Mouse (Mus musculus) ES-E14 (cell line): ENCODE data around the gene Inf2. TPM values are rescaled to one million over a fixed set of nuclear protein-coding genes. Genes with fewer than 3 reads are reported as not detected.
A peak's percentile ranks its signal among the peaks of the same experiment; 100 is the strongest.

ENCODE experiments used
- DNase-seq: peaks from one replicate; pipeline ENCODE4 v3.0.0-alpha.2; 2013; ENCODE audit warnings: low read depth, low spot score
- H3K27ac ChIP-seq: 2 replicates; pipeline ENCODE4 v1.5.1; 2012; ENCODE audit warnings: low read depth, mild to moderate bottlenecking, low read length, moderate library complexity, mixed read lengths; ENCODE audit not compliant: poor library complexity, insufficient read depth, severe bottlenecking
- H3K36me3 ChIP-seq: 2 replicates; pipeline ENCODE4 v1.6.1; 2012; ENCODE audit warnings: mild to moderate bottlenecking, low read length, moderate library complexity, mixed read lengths; ENCODE audit not compliant: control insufficient read depth, poor library complexity, insufficient read depth, severe bottlenecking
- H3K4me1 ChIP-seq, 2 experiments: fragments of 150-350 bp in 1 of 2; sonication (generic) in 1 of 2; 2 replicates each; pipeline ENCODE4 v1.6.1; 2012; ENCODE audit warnings: low read length in 2 of 2, mild to moderate bottlenecking in 1 of 2, mixed read lengths in 1 of 2; ENCODE audit not compliant: control insufficient read depth in 2 of 2, insufficient read depth in 2 of 2, poor library complexity in 1 of 2
- H3K4me3 ChIP-seq, 2 experiments: fragments of 150-350 bp in 1 of 2; sonication (generic) in 1 of 2; 2 replicates each; pipeline ENCODE4 v1.5.1; 2012; ENCODE audit warnings: low read length in 2 of 2, low read depth in 1 of 2, mild to moderate bottlenecking in 1 of 2, mixed read lengths in 1 of 2; ENCODE audit not compliant: insufficient read depth in 1 of 2, poor library complexity in 1 of 2, severe bottlenecking in 1 of 2
- H3K9ac ChIP-seq: 2 replicates; pipeline ENCODE4 v1.6.1; 2012; ENCODE audit warnings: low read depth, mild to moderate bottlenecking, low read length, mixed read lengths; ENCODE audit not compliant: poor library complexity, insufficient read depth, severe bottlenecking
- H3K9me3 ChIP-seq: fragments of 150-350 bp; sonication (generic); 2 replicates; pipeline ENCODE4 v1.6.1; 2012; ENCODE audit warnings: low read depth, mild to moderate bottlenecking, low read length; ENCODE audit not compliant: control insufficient read depth, insufficient read depth
- CHD2 ChIP-seq: IDR thresholded peaks from 2 replicates; pipeline ENCODE4 v1.6.1; 2014; ENCODE audit warnings: mild to moderate bottlenecking, low read depth, low read length, inconsistent platforms
- HCFC1 ChIP-seq: IDR thresholded peaks from 2 replicates; pipeline ENCODE4 v1.6.1; 2012; ENCODE audit warnings: low read length, inconsistent platforms, borderline replicate concordance; ENCODE audit not compliant: insufficient read depth
- MAFK ChIP-seq: IDR thresholded peaks from 2 replicates; pipeline ENCODE4 v1.6.1; 2014; ENCODE audit warnings: mild to moderate bottlenecking, low read depth, low read length, inconsistent platforms; ENCODE audit not compliant: insufficient read depth
- ZC3H11A ChIP-seq: IDR thresholded peaks from 2 replicates; pipeline ENCODE4 v1.6.1; 2012; ENCODE audit warnings: low read depth, mild to moderate bottlenecking, inconsistent platforms, low read length, borderline replicate concordance
- ZNF384 ChIP-seq: IDR thresholded peaks from 2 replicates; pipeline ENCODE4 v1.6.1; 2012; ENCODE audit warnings: low read depth, low read length, inconsistent platforms
- in situ Hi-C, 2 experiments: fragments of 600-800 bp; cut with MboI; formaldehyde crosslinking; loops; one replicate each; pipeline ENCODE4 v1.15.1; 2025; ENCODE audit warnings: low sequenced_read_pairs in 2 of 2, inconsistent platforms in 1 of 2; ENCODE audit not compliant: unreplicated experiment in 2 of 2
- total RNA-seq: library from RNA; depleted of rRNA; stranded (reverse); fragments of 300-350 nt; gene quantifications from 2 replicates; pipeline ENCODE4 v1.2.3, GENCODE M21; 2012

Inf2 gene
- total RNA-seq, 1 experiment: 21.0 TPM

- Histone ChIP-seq H3K9me3 (no peaks in the 10 kb centered on the region), H3K4me1 (peaks cover 3 to 21% of the 10 kb centered on the region in 2 experiments; a peak in 1 of 4 replicates)
These were observed 28.1 kb downstream of the Inf2 start for GRCm38 (mm10) chr12:112616668-112617067.

GRCm38 (mm10) chr12:112617184-112617583 is 28.6 kb downstream of the Inf2 start:
- in situ Hi-C loops: loop anchor here in 1 of 2 experiments (5.0 kb wide), 1 partner anchor 60 kb away; no protein-coding TSS in a partner anchor
- H3K4me3 ChIP-seq: no peak overlapping the region
- peaks cover 3 to 21% of the 10 kb centered on the region in 2 experiments; a peak in 1 of 4 replicates for H3K4me1 ChIP-seq
- no peak for DNase-seq
- H3K9me3 ChIP-seq: no peaks in the 10 kb centered on the region
- peaks cover 4% of the 10 kb centered on the region; the same call in 1 of the 2 replicates for H3K36me3 ChIP-seq
- H3K27ac ChIP-seq: no peak overlapping the region
- TF ChIP-seq ZC3H11A: no peak
- H3K9ac ChIP-seq: no peak overlapping the region

More at GRCm38 (mm10) chr12:112616668-112617067, 28.1 kb downstream of the Inf2 start:
- H3K27ac ChIP-seq: no peak overlapping the region
- TF ChIP-seq MAFK: no peak
- no peak for TF ChIP-seq ZC3H11A
- peaks cover 9% of the 10 kb centered on the region; the same call in 1 of the 2 replicates for H3K36me3 ChIP-seq
- in situ Hi-C loops: loop anchor here in 1 of 2 experiments (5.0 kb wide), 1 partner anchor 59 kb away; no protein-coding TSS in a partner anchor
- no peak overlapping the region for H3K4me3 ChIP-seq
- DNase-seq: no peak
- H3K9ac ChIP-seq: no peak overlapping the region

GRCm38 (mm10) chr12:112617898-112618380 is 29.4 kb downstream of the Inf2 start:
- TF ChIP-seq ZC3H11A (no peak), HCFC1 (0 out of 2 replicates have a peak, but pooled peaks have one; percentile 35), MAFK (peak; percentile 88), ZNF384 (no peak), CHD2 (no peak)
- Histone ChIP-seq H3K27ac (no peak overlapping the region), H3K36me3 (no peaks in the 10 kb centered on the region), H3K4me1 (peaks cover 3 to 21% of the 10 kb centered on the region in 2 experiments; a peak in 1 of 4 replicates), H3K9me3 (no peaks in the 10 kb centered on the region), H3K4me3 (no peak overlapping the region), H3K9ac (no peak overlapping the region)
- DNase-seq: peak; percentile 81
- in situ Hi-C loops: loop anchor here in 1 of 2 experiments (5.0 kb wide), 1 partner anchor 61 kb away; no protein-coding TSS in a partner anchor

GRCm38 (mm10) chr12:112618981-112619685 is 30.5 kb downstream of the Inf2 start:
- Histone ChIP-seq H3K36me3 (no peaks in the 10 kb centered on the region), H3K9ac (peak overlapping the region; percentile 37), H3K27ac (no peak overlapping the region), H3K4me1 (peaks cover 3 to 24% of the 10 kb centered on the region in 2 experiments; a peak in 1 of 4 replicates), H3K9me3 (no peaks in the 10 kb centered on the region), H3K4me3 (peak overlapping the region; percentile 69 to 78)
- in situ Hi-C loops: loop anchor here in 1 of 2 experiments (5.0 kb wide), 1 partner anchor 62 kb away; no protein-coding TSS in a partner anchor
- TF ChIP-seq ZC3H11A (no peak), HCFC1 (no peak), CHD2 (no peak), MAFK (no peak), ZNF384 (no peak)
- no peak for DNase-seq
